Mouse (Mus musculus): ENCODE measurements at regions not wholly inside any gene's neighbourhood (a gene's known extent, or its start where the extent isn't known, plus 50 kb on each side); places are given as distances from the start of the nearest gene placed in this dataset.

DNA sequence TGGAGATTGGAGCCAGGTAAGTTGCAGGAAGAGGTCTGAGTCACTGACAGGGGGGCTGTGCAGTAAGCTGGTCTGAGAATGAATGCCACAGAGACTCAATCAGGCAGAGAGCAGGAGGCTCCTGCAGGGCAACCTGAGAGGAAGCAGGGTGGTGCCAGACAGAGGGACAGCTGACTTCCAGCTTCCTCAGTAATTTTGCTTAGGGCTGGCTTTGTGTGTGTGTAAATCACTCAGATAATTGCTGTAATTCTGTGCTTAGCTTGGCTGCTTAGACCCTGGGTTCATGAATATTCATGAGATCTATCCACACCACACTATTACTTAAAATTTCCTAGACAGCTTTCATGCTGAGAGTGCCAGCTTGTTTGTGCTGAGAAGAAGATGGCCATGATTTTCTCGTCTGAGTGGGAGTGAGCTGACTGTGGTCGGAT, 408.7 kb downstream of the Cmpk2 start:
- Histone ChIP-seq H3K9me3 (ENCODE audit: control insufficient read depth, low read length) (no peaks in the 10 kb centered on the region), H3K4me1 (ENCODE audit: control insufficient read depth in 2 of 2, insufficient read depth in 2 of 2, low read length in 2 of 2) (no peaks in the 10 kb centered on the region), H3K4me2 (ENCODE audit: low read length) (no peak overlapping the region), H3K27ac (replicated peaks in 1 of 2; ENCODE audit: control insufficient read depth in 1 of 2, insufficient read depth in 1 of 2, low read depth in 2 of 2, low read length in 2 of 2) (no peak overlapping the region), H3K36me3 (ENCODE audit: control insufficient read depth, insufficient read depth, low read length) (no peaks in the 10 kb centered on the region), H3K9ac (ENCODE audit: low read length) (no peak overlapping the region), H3K27me3 (ENCODE audit: control insufficient read depth, insufficient read depth, low read length) (no peaks in the 10 kb centered on the region), H3K4me3 (ENCODE audit: control insufficient read depth in 1 of 2, insufficient read depth in 1 of 2, low read depth in 1 of 2, low read length in 2 of 2) (no peak overlapping the region)
- no peak for ATAC-seq (ENCODE audit: insufficient number of reproducible peaks, insufficient read depth, low FRiP score, low read depth)
- WGBS, result 55% methylated on average over 2 of the region's 2 CpGs

DNA sequence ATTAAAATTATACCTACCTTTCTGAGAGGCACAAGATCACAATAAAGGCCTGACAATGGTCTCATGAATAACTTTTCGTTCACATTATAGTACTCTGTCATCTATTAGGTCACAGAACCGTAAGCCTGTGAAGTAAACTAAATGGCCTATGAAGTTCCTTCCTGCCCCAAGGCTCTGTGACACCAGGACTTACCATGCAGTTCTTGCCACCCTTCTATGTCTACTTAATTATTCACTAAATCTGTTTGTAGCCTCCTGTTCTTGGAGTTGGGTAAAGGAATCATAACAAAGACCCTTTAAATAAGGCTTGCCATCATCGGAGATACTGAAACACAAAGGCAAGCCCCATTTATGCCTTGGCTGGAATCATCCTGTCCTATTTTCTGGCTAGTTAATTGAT, 408.3 kb downstream of the Cmpk2 start:
- no peak for ATAC-seq (ENCODE audit: insufficient number of reproducible peaks, insufficient read depth, low FRiP score, low read depth)
- H3K27ac ChIP-seq (replicated peaks in 1 of 2; ENCODE audit: control insufficient read depth in 1 of 2, insufficient read depth in 1 of 2, low read depth in 2 of 2, low read length in 2 of 2), result no peak overlapping the region
- no peak overlapping the region for H3K4me2 ChIP-seq (ENCODE audit: low read length)
- no peaks in the 10 kb centered on the region for H3K4me1 ChIP-seq (ENCODE audit: control insufficient read depth in 2 of 2, insufficient read depth in 2 of 2, low read length in 2 of 2)
- WGBS, result 77% methylated on average over 3 of the region's 3 CpGs
- H3K36me3 ChIP-seq (ENCODE audit: control insufficient read depth, insufficient read depth, low read length), result no peaks in the 10 kb centered on the region
- no peaks in the 10 kb centered on the region for H3K9me3 ChIP-seq (ENCODE audit: control insufficient read depth, low read length)
- no peak overlapping the region for H3K4me3 ChIP-seq (ENCODE audit: control insufficient read depth in 1 of 2, insufficient read depth in 1 of 2, low read depth in 1 of 2, low read length in 2 of 2)
- H3K27me3 ChIP-seq (ENCODE audit: control insufficient read depth, insufficient read depth, low read length), result no peaks in the 10 kb centered on the region
- H3K9ac ChIP-seq (ENCODE audit: low read length), result no peak overlapping the region

GRCm38 (mm10) chr12:26872466-26872865, 403.5 kb downstream of the Cmpk2 start:
- no peak overlapping the region for H3K4me2 ChIP-seq (ENCODE audit: low read length)
- H3K27ac ChIP-seq (replicated peaks in 1 of 2; ENCODE audit: control insufficient read depth in 1 of 2, insufficient read depth in 1 of 2, low read depth in 2 of 2, low read length in 2 of 2), result no peak overlapping the region
- no peak overlapping the region for H3K9ac ChIP-seq (ENCODE audit: low read length)
- no peaks in the 10 kb centered on the region for H3K36me3 ChIP-seq (ENCODE audit: control insufficient read depth, insufficient read depth, low read length)
- no peaks in the 10 kb centered on the region for H3K9me3 ChIP-seq (ENCODE audit: control insufficient read depth, low read length)
- ATAC-seq (ENCODE audit: insufficient number of reproducible peaks, insufficient read depth, low FRiP score, low read depth), result no peak
- no peaks in the 10 kb centered on the region for H3K27me3 ChIP-seq (ENCODE audit: control insufficient read depth, insufficient read depth, low read length)
- no peak overlapping the region for H3K4me3 ChIP-seq (ENCODE audit: control insufficient read depth in 1 of 2, insufficient read depth in 1 of 2, low read depth in 1 of 2, low read length in 2 of 2)
- no peaks in the 10 kb centered on the region for H3K4me1 ChIP-seq (ENCODE audit: control insufficient read depth in 2 of 2, insufficient read depth in 2 of 2, low read length in 2 of 2)
- WGBS, result 50% methylated on average over 3 of the region's 3 CpGs

- Histone ChIP-seq H3K9me3 (ENCODE audit: control insufficient read depth, low read length) (no peaks in the 10 kb centered on the region), H3K4me3 (ENCODE audit: control insufficient read depth in 1 of 2, insufficient read depth in 1 of 2, low read depth in 1 of 2, low read length in 2 of 2) (no peak overlapping the region), H3K27me3 (ENCODE audit: control insufficient read depth, insufficient read depth, low read length) (no peaks in the 10 kb centered on the region), H3K27ac (replicated peaks in 1 of 2; ENCODE audit: control insufficient read depth in 1 of 2, insufficient read depth in 1 of 2, low read depth in 2 of 2, low read length in 2 of 2) (no peak overlapping the region), H3K9ac (ENCODE audit: low read length) (no peak overlapping the region), H3K4me1 (ENCODE audit: control insufficient read depth in 2 of 2, insufficient read depth in 2 of 2, low read length in 2 of 2) (no peaks in the 10 kb centered on the region), H3K4me2 (ENCODE audit: low read length) (no peak overlapping the region), H3K36me3 (ENCODE audit: control insufficient read depth, insufficient read depth, low read length) (no peaks in the 10 kb centered on the region)
- ATAC-seq (ENCODE audit: insufficient number of reproducible peaks, insufficient read depth, low FRiP score, low read depth), result no peak
- 75% methylated on average over 6 of the region's 6 CpGs for WGBS
These were observed 398.7 kb downstream of the Cmpk2 start for GRCm38 (mm10) chr12:26867731-26868130.

DNA sequence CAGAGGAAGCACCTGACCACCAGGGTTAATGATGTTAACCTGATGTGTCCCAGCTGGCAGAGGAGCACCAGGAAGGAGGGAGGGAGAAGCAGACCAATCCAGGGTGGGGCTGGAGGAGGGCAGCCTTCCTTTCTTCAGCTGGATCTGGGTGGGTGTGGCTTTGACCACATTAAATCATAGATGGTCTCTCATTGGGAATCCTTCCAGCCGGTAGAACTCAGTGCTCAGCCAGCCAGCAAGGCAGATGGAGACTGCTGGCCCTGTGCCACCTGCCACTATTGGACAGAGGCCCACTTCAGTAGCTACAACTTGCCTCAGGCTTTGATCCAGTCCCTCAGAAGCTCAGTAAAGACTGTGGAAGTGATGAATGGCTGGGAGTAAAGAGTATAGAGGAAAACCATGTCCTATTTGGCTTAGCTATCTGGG, 386.1 kb downstream of the Cmpk2 start:
- Histone ChIP-seq H3K36me3 (ENCODE audit: control insufficient read depth, insufficient read depth, low read length) (no peaks in the 10 kb centered on the region), H3K9ac (ENCODE audit: low read length) (no peak overlapping the region), H3K9me3 (ENCODE audit: control insufficient read depth, low read length) (0 out of 2 replicates have a peak, but pooled peaks cover 5% of the 10 kb centered on the region), H3K27me3 (ENCODE audit: control insufficient read depth, insufficient read depth, low read length) (no peaks in the 10 kb centered on the region), H3K4me3 (ENCODE audit: control insufficient read depth in 1 of 2, insufficient read depth in 1 of 2, low read depth in 1 of 2, low read length in 2 of 2) (no peak overlapping the region), H3K4me1 (ENCODE audit: control insufficient read depth in 2 of 2, insufficient read depth in 2 of 2, low read length in 2 of 2) (no peaks in the 10 kb centered on the region), H3K4me2 (ENCODE audit: low read length) (no peak overlapping the region), H3K27ac (replicated peaks in 1 of 2; ENCODE audit: control insufficient read depth in 1 of 2, insufficient read depth in 1 of 2, low read depth in 2 of 2, low read length in 2 of 2) (no peak overlapping the region)
- 11% methylated on average over 1 of the region's 1 CpGs for WGBS
- ATAC-seq (ENCODE audit: insufficient number of reproducible peaks, insufficient read depth, low FRiP score, low read depth), result no peak

- Histone ChIP-seq H3K9ac (ENCODE audit: low read length) (no peak overlapping the region), H3K36me3 (ENCODE audit: control insufficient read depth, insufficient read depth, low read length) (no peaks in the 10 kb centered on the region), H3K4me1 (ENCODE audit: control insufficient read depth in 2 of 2, insufficient read depth in 2 of 2, low read length in 2 of 2) (no peaks in the 10 kb centered on the region; a peak in 1 of 4 replicates), H3K4me3 (ENCODE audit: control insufficient read depth in 1 of 2, insufficient read depth in 1 of 2, low read depth in 1 of 2, low read length in 2 of 2) (no peak overlapping the region), H3K9me3 (ENCODE audit: control insufficient read depth, low read length) (no peaks in the 10 kb centered on the region), H3K27me3 (ENCODE audit: control insufficient read depth, insufficient read depth, low read length) (no peaks in the 10 kb centered on the region), H3K4me2 (ENCODE audit: low read length) (no peak overlapping the region), H3K27ac (replicated peaks in 1 of 2; ENCODE audit: control insufficient read depth in 1 of 2, insufficient read depth in 1 of 2, low read depth in 2 of 2, low read length in 2 of 2) (no peak overlapping the region)
- ATAC-seq (ENCODE audit: insufficient number of reproducible peaks, insufficient read depth, low FRiP score, low read depth), result no peak
- WGBS, result 87% methylated on average over 12 of the region's 12 CpGs
These were observed 375.9 kb downstream of the Cmpk2 start for GRCm38 (mm10) chr12:26844917-26845316.

GRCm38 (mm10) chr12:26842696-26843095, 373.7 kb downstream of the Cmpk2 start:
- peak overlapping the region; percentile 14 to 19; a peak in 1 of 4 replicates for H3K27ac ChIP-seq (replicated peaks in 1 of 2; ENCODE audit: control insufficient read depth in 1 of 2, insufficient read depth in 1 of 2, low read depth in 2 of 2, low read length in 2 of 2)
- ATAC-seq (ENCODE audit: insufficient number of reproducible peaks, insufficient read depth, low FRiP score, low read depth), result no peak
- H3K27me3 ChIP-seq (ENCODE audit: control insufficient read depth, insufficient read depth, low read length), result no peaks in the 10 kb centered on the region
- H3K4me2 ChIP-seq (ENCODE audit: low read length), result peak overlapping the region; percentile 11; the same call in 1 of the 2 replicates
- no peaks in the 10 kb centered on the region for H3K36me3 ChIP-seq (ENCODE audit: control insufficient read depth, insufficient read depth, low read length)
- no peaks in the 10 kb centered on the region; a peak in 1 of 4 replicates for H3K4me1 ChIP-seq (ENCODE audit: control insufficient read depth in 2 of 2, insufficient read depth in 2 of 2, low read length in 2 of 2)
- WGBS, result 12% methylated on average over 5 of the region's 5 CpGs
- H3K9me3 ChIP-seq (ENCODE audit: control insufficient read depth, low read length), result no peaks in the 10 kb centered on the region
- H3K9ac ChIP-seq (ENCODE audit: low read length), result no peak overlapping the region
- no peak overlapping the region for H3K4me3 ChIP-seq (ENCODE audit: control insufficient read depth in 1 of 2, insufficient read depth in 1 of 2, low read depth in 1 of 2, low read length in 2 of 2)

- ATAC-seq (ENCODE audit: insufficient number of reproducible peaks, insufficient read depth, low FRiP score, low read depth), result no peak
- Histone ChIP-seq H3K27ac (replicated peaks in 1 of 2; ENCODE audit: control insufficient read depth in 1 of 2, insufficient read depth in 1 of 2, low read depth in 2 of 2, low read length in 2 of 2) (no peak overlapping the region), H3K4me3 (ENCODE audit: control insufficient read depth in 1 of 2, insufficient read depth in 1 of 2, low read depth in 1 of 2, low read length in 2 of 2) (no peak overlapping the region), H3K4me1 (ENCODE audit: control insufficient read depth in 2 of 2, insufficient read depth in 2 of 2, low read length in 2 of 2) (no peaks in the 10 kb centered on the region), H3K9me3 (ENCODE audit: control insufficient read depth, low read length) (no peaks in the 10 kb centered on the region), H3K4me2 (ENCODE audit: low read length) (no peak overlapping the region), H3K27me3 (ENCODE audit: control insufficient read depth, insufficient read depth, low read length) (no peaks in the 10 kb centered on the region), H3K9ac (ENCODE audit: low read length) (no peak overlapping the region), H3K36me3 (ENCODE audit: control insufficient read depth, insufficient read depth, low read length) (no peaks in the 10 kb centered on the region)
- 79% methylated on average over 3 of the region's 3 CpGs for WGBS
These were observed 352.4 kb downstream of the Cmpk2 start for GRCm38 (mm10) chr12:26821257-26821968.
